Mouse (Mus musculus) lung, adult 18-20 months (tissue): ENCODE data around the gene Eftud2.
A peak's percentile ranks its signal among the peaks of the same experiment; 100 is the strongest.

Experiments
- DNase-seq, 2 experiments: peaks; one replicate each; pipeline ENCODE4 v3.0.0; 2022; ENCODE audit warnings: mixed read lengths in 2 of 2

Eftud2 gene

DNA sequence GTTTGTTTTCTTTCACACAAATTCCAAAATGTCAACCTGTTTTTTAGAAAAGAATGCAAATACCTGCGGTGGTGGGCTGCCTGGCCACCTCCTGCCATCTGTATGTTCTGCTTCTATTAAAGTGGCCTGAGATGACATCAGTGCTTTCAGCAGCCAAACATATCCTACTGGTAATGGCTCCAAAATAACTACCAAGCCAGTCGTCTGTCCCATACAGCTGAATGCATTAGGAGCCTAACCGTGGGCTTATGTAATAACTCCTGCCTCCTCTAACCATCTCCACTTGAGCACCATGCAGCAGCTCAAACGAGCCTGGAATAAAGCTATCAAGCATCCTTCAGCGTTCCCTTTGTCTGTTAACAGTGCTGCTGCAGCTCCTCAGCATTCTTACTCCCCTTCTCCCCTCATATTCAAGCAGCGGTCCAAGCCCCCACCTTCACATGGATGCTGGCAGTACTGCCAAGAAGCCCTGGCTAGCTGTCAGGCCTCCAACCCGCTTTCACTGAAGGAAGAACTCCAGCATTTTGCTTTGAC, 5.9 kb downstream of the Eftud2 start:
- no peak for DNase-seq

DNA sequence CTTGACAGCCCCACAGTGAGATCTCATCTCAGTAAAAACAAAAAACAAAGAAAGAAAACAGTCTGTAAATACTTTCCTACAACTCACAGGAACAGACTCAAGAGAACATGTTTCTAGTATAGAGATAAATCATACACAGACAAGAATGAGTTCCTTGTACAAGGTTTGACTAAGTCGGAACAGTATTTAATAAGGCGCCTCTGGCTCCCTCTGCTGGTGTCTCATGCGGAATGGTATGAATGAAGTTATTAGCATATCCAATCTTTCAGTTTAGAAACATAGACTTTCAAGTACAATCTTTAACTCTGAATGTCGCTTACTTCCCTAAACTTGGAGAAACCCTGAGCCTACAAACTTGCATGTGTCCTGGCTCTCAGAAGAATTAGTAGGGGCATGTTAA, 16.5 kb downstream of the Eftud2 start:
- DNase-seq, result peak; percentile 42 to 54

DNA sequence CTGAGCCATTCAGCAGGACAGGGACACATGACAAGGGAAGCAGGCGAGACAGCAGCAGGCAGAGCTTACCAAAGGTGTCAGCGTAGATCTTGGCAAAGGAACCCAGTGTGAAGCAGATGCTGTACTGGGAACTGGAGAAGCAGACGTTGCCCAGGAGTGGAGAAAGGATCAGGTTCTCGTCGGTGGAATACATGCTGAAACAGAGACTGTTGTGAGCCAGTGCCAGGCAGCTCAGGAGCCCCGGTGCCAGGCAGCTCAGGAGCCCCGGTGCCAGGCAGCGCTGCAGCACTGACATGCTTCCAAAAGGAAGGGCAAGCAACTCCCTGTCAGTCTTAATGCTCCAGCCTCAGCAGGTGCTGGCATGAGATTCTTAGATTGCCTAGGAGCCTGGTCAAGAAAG, 20.9 kb downstream of the Eftud2 start:
- no peak for DNase-seq

DNA sequence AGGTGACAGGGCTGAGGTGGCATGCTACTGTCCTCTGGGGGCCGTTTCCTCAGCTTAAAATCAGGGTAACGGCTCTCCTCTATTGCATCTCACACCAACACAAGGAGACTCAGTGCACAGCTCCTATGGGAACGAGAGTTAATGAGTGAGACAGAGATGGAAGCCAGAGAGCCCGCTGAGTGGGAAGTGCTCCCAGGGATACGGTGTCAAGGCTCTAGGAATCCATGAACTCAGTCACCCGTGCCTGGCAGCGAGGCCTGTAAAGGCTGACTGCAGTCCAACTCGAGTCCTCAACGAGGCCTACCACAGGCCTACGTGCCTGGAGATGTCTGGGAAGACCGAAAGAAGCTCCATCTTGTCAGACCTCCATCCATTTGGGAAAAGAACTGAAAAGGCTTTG, 21.8 kb downstream of the Eftud2 start:
- DNase-seq, result no peak

DNA sequence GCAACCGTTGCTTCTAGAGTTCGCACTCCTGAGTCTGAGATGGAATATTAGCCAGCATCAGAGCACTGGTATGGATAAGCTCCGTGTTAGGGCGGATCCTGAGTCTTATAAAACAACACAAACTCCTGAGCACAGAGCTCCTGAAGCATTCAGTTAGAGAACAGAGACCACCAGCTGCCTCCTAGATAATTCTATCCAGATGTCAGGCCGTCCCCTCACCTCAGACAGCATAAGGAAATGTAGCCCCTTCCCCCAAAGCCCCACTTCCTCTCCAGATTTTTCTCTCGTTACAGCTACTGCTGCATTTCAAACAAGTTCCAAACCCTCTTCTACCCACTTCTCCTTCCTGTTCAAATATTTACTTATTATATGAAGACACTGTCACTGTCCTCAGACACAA, 24.8 kb downstream of the Eftud2 start:
- no peak for DNase-seq

DNA sequence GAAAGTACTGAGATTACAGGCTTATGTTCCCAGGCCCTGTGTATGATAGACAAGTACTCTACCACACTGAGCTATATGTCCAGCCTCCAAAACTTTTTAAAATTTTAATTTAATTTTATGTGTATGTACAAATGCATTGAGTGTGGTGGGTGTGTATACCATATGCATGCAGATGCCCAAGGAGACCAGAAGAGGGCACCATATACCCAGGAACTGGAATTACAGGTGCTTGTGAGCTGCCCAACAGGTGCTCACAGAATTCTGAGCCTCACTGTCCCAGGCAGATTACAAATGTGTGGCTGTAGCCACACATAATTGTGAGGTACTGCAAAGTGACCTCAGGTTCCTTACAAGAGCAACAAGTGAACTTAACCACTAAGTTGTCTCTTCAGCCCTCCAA, 27.0 kb downstream of the Eftud2 start:
- no peak for DNase-seq

DNA sequence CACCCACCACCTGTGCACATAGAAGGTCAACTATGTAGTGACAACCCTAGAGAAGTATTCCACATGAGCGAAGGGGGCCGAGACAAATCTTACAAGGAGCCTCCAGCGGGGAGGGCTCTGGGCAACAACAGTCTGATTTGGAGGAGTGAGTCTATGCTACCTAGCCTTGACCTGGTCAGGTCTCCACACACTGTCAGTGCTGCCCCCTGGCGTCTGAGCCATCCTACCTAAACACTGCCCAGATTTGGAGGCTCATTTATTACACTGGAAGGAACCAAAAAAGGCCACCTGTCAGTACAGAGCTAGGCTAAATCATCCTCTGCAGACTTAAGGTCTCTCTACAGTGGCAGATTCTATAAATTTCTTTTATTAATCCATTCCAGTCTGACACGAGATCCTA, 28.9 kb downstream of the Eftud2 start:
- peak; percentile 48 for DNase-seq

DNA sequence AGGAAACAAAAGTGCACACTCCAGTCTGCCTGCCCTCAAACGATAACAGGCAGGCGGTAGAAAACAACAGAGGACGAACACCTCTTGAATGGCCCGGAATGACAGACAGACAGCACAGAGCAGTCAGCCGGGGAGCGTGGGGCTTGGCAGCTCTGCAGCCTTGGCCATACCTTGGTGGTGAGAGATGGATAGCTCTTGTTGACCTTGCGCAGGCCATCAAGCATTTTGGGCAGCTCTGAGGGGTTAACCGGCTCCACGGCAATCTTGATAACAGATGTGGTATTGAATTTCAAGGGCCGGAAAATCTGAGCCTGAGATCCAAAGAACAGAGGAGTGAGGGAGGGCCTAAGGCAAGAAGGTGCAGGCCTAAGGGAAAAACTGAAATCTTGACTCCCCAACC, 34.9 kb downstream of the Eftud2 start:
- no peak for DNase-seq

DNA sequence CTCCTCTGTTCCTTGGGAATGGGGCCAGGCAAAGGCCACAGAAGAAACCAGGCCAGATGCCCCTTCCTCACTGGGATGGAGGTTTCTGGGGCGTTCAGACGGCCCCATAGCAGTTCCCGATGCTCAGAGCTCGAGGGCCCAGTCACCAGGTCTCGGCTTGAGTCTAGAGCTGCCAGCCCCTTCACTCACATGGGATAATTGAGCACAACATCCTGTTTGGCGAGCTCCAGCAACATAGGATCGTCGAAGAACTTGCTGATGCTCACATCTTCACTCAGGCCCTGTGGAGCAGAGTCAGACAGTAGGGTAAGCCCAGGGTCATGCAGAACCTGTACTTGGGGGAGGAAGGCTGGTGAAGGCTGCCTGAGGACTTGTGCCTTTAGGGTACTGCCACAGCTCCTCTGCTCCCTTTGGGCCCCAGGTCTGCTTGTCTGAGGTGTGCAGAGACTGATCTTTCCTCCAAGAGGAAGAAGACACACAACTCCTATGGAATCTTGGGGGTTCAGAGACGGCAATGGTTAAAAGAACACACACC, 42.1 kb downstream of the Eftud2 start:
- no peak for DNase-seq

DNA sequence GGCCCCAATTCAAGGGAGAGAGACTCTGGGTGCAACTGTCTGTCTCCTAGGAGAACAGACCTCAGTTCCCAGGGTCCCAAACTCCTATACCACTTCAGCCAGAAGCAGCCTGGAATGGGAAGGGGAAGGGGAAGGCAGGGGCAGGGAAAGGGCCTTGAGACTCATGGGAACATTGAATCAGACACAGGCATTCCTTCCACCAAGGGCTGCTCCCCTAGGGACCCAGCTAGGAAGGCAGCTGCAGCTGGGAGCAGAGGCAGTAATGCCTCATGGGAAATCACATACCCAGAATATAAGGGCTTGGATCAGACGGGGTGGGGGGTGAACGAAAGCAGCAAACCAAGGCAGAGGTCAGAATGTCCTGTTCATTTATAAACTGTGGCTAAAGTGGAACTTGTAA, 42.7 kb downstream of the Eftud2 start:
- DNase-seq, result peak; percentile 6 to 12

DNA sequence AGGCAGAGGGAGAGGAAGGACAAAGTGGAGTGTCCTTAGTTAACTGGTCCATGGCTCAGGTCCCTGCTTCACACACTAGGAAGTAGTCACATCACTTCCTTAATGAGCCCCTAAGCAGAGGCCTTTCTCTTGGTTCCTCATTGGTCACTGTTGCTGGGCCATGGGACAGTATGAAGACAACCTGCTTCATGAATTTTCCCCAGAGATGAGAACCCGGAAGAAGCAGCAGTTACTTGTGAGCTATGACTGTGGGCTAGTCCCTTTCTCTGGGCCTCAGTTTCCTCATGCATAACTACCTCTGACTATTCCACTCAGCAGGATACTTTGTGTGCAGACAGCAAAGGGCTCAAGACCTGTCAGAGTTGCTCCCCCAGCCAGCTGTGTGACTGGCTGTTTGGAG, 43.4 kb downstream of the Eftud2 start:
- DNase-seq, result no peak

DNA sequence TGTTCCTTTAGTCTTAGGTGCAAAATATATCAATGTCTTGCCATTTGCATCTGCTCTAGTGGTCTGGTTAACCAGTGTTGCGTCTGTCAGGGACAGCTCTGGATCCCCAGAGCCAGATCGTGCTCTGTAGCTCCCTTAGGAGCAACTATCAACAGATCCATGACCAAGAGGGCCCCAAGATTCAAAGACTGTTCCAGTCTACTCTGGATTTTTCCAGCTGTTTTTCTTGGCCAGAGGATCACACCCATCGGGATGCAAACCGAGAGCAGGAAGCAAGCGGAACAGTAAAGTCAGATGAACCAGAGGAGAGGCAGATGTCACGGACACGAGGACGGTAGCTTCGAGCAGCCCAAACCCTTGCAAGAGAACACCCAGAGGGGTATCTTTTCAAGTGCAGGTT, 44.6 kb downstream of the Eftud2 start:
- DNase-seq, result no peak

DNA sequence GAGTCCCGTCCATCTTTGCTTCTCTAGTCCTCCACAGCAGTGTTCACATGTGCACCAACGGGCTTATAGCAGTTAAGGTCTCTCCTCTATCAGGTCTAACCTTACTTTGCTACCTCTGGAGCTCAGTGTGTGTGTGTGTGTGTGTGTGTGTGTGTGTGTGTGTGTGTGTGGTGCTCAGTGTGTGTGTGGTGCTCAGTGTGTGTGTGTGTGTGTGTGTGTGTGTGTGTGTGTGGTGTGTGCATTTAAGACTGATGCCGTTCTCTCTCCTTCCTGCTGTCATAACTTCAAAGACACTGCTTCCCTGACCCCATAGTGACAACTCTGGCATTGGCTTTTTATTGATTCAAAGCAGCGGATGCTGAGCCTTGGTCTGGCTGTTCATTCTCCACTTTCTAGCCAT, 45.2 kb downstream of the Eftud2 start, which contains the start of gene Higd1b:
TSS of gene Higd1b (plus strand) at position 301 of the 400 bp plus-strand sequence.
- DNase-seq, result no peak

DNA sequence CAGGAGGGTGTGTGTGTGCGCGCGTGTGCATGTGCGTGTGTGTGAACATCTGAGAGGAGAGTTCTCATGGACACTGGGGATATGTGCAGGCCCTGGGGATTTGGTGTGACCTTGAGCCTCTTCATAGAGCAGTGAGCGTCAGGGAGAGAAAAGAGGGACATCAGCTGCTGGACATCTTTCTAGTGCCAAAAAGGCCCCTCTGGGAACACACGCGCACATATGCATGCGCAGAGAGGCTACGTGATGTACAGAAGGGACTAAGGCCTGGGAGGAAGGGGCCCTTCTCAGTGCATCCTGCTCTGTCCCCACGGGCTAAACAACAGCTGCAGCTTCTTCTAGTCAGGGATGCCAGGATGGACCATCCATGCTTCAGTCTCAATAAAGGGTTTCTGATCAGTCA, 46.6 kb downstream of the Eftud2 start:
- DNase-seq, result peak in 1 of 2 experiments; percentile 26

DNA sequence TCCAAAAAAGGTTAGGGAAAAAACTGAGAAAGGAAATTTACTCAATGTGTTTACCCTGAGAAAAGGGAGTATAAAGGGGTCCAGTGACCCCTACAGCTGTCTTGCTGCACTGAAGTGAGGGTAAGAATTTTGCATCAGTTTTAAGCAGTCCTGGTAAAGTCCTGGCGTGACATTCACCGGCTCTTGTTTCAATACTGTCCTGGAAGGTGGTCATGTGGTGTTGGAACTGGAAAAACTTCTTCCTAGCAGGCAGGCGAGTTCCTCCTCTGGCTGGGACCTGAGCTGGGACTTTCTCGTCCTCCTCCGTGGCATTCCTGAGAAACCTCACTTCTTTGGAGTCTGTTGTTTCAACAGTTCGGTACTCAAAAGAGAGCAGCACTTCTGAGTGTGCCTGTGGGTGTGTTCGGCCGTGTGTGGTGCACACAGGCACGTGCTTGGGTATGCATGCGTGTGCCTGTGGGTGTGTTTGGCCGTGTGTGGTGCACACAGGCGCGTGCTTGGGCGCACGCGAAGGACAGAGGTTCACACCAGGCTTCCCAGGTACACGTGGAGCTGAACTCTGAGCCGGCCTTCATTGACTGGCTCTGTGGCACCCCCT, 48.0 kb downstream of the Eftud2 start:
- no peak for DNase-seq

DNA sequence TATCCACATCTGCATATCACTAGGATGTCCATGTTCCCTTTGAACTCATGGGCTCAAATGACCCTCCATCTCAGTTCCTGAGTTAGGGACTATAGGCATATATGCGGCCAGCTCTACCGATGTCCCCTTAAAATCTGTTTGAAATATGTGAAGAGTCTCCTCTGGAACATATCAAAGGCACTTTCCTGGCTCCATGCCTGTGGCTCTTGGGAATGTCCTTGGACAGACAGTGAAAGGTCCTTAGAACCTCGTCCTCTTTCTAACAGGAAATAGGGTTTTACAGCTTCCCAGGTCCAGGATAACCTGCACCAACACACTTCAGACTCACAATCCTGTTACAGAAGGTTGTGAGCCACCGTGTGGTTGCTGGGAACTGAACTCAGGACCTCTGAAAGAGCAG, 50.5 kb downstream of the Eftud2 start:
- no peak for DNase-seq

DNA sequence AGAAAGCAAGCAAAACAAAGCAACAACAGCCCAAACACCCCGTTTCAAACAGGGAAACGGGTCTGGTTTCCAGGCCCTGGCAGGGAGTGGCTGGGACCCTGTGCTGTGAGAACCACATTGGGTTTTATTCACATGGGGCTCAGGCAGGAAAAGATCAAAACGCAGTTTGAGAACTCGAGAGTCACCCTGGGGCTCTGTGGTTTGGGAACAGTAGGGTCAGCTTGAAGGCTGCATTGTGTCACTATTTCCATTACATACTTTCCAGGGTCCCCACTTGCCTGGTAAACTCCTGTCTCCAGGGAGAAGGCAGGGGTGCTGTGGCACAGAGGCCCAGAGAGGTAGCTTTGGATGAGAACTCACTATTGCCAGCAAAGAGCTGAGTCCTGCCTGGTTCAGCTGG, 53.7 kb downstream of the Eftud2 start:
- DNase-seq, result no peak

DNA sequence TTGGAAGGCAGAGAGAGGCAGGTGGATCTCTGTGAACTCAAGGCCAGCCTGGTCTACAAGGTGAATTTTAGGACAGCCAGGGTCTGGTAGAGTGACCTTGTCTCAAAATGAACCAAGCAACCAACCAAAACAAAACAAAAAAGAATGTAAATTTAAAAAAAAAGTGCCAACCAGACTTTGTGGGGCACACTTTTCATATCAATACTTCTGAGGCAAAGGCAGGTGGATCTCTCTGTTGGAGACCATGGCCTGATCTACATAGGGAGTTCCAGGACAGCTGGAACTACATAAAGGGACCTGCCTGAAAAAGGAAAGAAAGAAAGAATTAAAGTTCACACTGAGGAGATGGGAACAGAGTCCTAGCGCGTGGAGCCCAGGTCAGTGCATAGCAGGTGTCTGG, 54.3 kb downstream of the Eftud2 start:
- no peak for DNase-seq

DNA sequence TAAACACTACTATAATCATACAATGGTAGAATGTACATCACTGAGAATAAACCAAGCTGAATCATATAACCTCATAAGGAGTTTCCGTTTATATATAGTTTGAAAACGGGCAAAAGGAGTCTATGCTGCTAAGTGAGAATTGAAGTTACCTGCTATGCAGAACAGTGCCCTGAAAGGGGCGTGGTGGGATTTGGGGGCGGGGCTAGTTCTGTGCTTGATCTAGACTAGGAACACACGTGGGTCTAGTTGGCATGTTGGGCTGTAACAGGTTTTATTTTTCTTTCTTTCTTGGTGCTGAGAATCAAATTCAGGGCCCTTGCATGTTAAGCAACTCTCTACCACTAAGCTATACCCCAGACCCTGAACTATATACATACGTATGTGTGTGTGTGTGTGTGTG, 59.6 kb downstream of the Eftud2 start:
- DNase-seq, result no peak

DNA sequence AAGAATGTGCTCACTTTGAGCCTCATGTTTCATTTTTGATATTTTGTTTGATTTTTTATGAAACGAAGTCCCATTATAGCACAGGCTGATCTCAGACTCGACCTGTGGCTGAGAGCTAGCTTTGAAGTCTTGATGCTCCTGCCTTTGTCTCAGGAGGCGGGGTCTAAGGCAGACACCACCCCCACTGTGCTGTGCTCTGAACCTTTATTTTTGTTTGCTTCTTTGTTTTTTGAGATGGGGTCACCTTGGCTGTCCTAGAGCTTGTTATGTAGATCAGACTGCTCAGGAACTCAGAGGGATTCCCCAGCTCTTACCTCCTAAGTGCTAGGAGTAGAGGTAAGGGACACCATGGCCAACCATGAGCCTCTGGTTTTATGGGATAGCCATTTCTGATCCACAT, 60.4 kb downstream of the Eftud2 start:
- DNase-seq, result no peak

DNA sequence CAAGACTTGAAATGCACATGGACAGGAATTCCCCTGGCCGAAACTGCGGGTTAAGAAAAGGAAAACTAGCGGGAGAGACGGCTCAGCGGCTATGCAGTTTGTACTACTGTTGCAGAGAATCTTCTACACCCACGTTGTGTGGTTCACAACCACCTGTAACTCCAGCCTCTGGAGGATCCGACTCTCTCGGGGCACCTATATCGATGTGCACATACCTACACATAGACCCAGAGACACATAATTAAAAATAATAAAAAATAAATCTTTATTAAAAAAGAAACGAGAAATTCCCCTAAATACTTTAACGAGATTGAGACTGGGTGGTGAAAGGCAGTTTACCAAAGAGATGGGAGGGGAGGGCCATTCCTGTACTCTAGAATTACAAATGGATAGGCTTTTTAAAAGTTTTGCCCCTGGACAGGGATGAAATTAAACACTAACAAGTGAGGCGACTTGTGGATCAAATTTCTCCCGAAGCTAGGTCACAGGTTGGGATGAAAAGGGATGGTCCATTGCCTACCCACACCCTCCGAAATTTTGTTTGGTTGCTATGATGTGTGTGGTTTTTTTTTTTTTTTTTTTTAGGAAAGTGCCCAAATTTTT, 60.9 kb downstream of the Eftud2 start:
- no peak for DNase-seq

DNA sequence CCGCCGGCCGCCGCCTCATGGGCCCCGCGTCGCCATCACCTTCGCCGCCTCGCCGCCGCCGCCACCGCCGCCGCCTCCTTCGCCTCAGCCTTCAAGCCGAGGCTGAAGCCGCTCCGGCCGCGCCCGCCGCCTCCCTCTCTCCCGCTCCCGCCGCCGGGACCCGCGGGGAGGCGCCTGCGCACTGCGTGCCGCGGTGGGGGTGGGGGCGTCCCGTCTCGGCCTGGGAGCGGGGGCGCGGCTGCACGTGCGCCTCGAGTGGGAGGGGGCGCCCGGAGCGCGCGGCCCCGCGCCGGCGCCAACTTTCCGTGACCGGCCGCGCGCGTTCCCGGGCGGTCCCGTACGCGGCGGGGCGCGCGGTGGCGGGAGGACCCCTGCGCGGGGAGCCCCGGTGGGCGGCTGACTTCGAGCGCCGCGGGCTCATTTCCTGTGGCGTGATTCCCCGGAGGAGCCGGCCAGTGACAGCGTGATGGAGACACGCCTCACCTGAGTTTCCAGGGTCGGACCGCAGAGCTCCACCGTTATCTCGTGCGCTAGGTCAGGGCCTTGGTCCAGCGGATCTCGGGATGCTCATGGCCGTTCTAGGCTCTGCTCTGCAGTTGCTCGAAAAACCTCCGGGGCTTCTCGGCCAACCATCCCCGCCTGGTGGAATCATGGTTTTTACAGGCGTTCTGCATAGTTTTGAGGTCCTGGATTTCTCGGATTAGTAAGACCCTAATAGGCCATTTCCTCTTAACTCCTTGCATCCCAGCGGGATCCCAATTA, 61.6 kb downstream of the Eftud2 start, which contains the start of gene Gjc1:
TSS of gene Gjc1 (minus strand) at position 680 of the 762 bp plus-strand sequence.
- peak; percentile 38 to 54 for DNase-seq

DNA sequence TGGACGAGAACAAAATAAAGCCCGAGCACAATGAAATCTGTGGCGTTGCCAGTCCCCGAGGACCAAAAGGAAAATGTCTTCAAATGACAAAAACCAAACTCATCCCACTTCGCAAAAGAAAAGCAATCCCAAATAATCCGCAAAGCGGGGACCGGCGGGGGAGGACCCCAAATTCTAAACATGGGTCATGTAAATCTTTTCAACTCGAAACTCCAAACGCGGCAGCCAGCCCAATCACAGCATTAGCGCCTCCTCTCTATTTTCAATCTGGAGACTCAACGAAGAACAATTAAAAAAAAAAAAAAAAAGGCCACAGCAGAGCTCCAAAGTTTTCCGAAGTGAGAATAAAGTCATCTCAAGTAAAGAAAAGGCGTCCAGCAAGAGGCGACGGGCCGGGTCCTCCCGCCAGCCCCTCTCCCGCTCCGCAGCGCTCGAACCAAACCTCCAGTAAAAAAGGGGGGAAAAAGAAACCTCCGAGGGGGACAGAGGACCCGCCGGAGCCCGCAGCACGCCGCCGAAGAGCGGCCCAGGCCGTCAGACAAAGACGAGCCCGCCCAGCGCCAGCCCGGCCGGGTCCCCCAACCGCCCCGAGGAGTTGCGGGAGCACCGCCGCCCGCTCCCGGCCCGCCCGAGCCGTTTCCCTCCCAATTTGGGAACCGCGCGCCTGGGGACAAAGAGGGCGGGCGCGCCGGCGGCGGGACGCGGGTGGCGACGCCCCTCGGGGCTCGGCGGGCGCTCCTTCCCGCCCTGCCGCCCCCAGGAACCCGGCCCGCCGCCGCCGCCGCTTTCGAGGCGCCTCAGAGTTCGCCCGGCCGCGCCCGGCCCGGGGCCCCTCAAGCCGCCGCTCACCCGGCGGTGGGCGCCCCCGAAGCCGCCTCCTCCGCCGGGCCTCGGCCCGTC, 62.4 kb downstream of the Eftud2 start:
- peak; percentile 13 to 16 for DNase-seq
